Mouse (Mus musculus) left cerebral cortex, postnatal 25 days (tissue): ENCODE measurements around the gene Cdhr4. TPM values are rescaled to one million over a fixed set of nuclear protein-coding genes. Genes with fewer than 3 reads are reported as not detected.

Source experiments
- DNase-seq, 2 experiments: peaks; one replicate each; pipeline ENCODE4 v3.0.0; 2022; ENCODE audit warnings: low spot score in 2 of 2, mixed read lengths in 1 of 2
- intact Hi-C: fragments of 180-260 bp; cut with DNase I; formaldehyde crosslinking; loops from one replicate; pipeline ENCODE4 v1.15.1; 2025
- total RNA-seq, 2 experiments: library from RNA; stranded (reverse); gene quantifications; 2 replicates each; pipeline ENCODE4 v1.2.3; 2021

Gene Cdhr4
- total RNA-seq, 2 experiments from 2014 or later: 1.5 to 1.9 TPM

- no peak for DNase-seq
- intact Hi-C loops: no loop called here
Observed at GRCm38 (mm10) chr9:107971690-107972541, 20.4 kb upstream of the Cdhr4 start.

GRCm38 (mm10) chr9:107974491-107975171, 17.7 kb upstream of the Cdhr4 start:
- no peak for DNase-seq
- intact Hi-C loops: no loop called here

GRCm38 (mm10) chr9:107975399-107976386, 16.6 kb upstream of the Cdhr4 start, which contains the start of gene Uba7:
TSS of gene Uba7 (plus strand) at chr9:107975505.
- intact Hi-C loops: no loop called here
- no peak for DNase-seq

- intact Hi-C loops: no loop called here
- DNase-seq: no peak
Observed at GRCm38 (mm10) chr9:107978815-107979214, 13.5 kb upstream of the Cdhr4 start.

GRCm38 (mm10) chr9:107981684-107982605, 10.4 kb upstream of the Cdhr4 start:
- intact Hi-C loops: no loop called here
- DNase-seq: peak; percentile 44 to 76

- DNase-seq: peak; percentile 41 to 65
- intact Hi-C loops: no loop called here
Observed at GRCm38 (mm10) chr9:107982681-107983346, 9.5 kb upstream of the Cdhr4 start, which contains the start of gene Gm20661. TSS of gene Gm20661 (plus strand) at chr9:107983058.

- intact Hi-C loops: no loop called here
- DNase-seq: peak; percentile 30 to 69
Observed at GRCm38 (mm10) chr9:107983421-107983890, 8.8 kb upstream of the Cdhr4 start.

- no peak for DNase-seq
Observed at GRCm38 (mm10) chr9:107984052-107984753, 8.1 kb upstream of the Cdhr4 start.

GRCm38 (mm10) chr9:107984754-107985055, 7.6 kb upstream of the Cdhr4 start:
- intact Hi-C loops: loop anchor here (5.0 kb wide), 1 partner anchor 82 kb away; no protein-coding TSS in a partner anchor

More at GRCm38 (mm10) chr9:107984052-107984753, 8.1 kb upstream of the Cdhr4 start:
- intact Hi-C loops: no loop called here

GRCm38 (mm10) chr9:107985131-107986119, 6.9 kb upstream of the Cdhr4 start, which contains the start of gene Inka1:
TSS of gene Inka1 (minus strand) at chr9:107985879.
- intact Hi-C loops: loop anchor here (1.0 to 5.0 kb wide), 2 partner anchors 21 to 83 kb away; no protein-coding TSS in a partner anchor
- peak; percentile 76 to 87 for DNase-seq

More at GRCm38 (mm10) chr9:107984754-107985055, 7.6 kb upstream of the Cdhr4 start:
- DNase-seq: no peak

GRCm38 (mm10) chr9:107986376-107986775, 5.9 kb upstream of the Cdhr4 start:
- intact Hi-C loops: loop anchor here (1.0 to 5.0 kb wide), 2 partner anchors 22 to 84 kb away; no protein-coding TSS in a partner anchor

GRCm38 (mm10) chr9:107987950-107988349, 4.3 kb upstream of the Cdhr4 start:
- intact Hi-C loops: loop anchor here (5.0 kb wide), 1 partner anchor 86 kb away; no protein-coding TSS in a partner anchor

More at GRCm38 (mm10) chr9:107986376-107986775, 5.9 kb upstream of the Cdhr4 start:
- peak; percentile 73 to 81 for DNase-seq

GRCm38 (mm10) chr9:107993013-107993412, 716 bp downstream of the Cdhr4 start:
- intact Hi-C loops: no loop called here
- no peak for DNase-seq

More at GRCm38 (mm10) chr9:107987950-107988349, 4.3 kb upstream of the Cdhr4 start:
- no peak for DNase-seq

- intact Hi-C loops: no loop called here
- DNase-seq: no peak
Observed at GRCm38 (mm10) chr9:107994464-107994863, 2.2 kb downstream of the Cdhr4 start.

GRCm38 (mm10) chr9:107995513-107995912, 3.2 kb downstream of the Cdhr4 start:
- intact Hi-C loops: no loop called here
- no peak for DNase-seq

GRCm38 (mm10) chr9:107996049-107996448, 3.8 kb downstream of the Cdhr4 start, which contains the start of gene Gm20662:
TSS of gene Gm20662 (plus strand) at chr9:107996349.
- no peak for DNase-seq
- intact Hi-C loops: no loop called here
